Mouse (Mus musculus) small intestine, adult 2 months (tissue): ENCODE measurements around the gene Helz. TPM values are rescaled to one million over a fixed set of nuclear protein-coding genes. Genes with fewer than 3 reads are reported as not detected.

Experiments used
- H3K27ac ChIP-seq: fragments of 200-500 bp; 2 replicates; pipeline ENCODE4 v1.5.1; 2012; ENCODE audit warnings: low read depth, low read length, control low read depth, inconsistent platforms; ENCODE audit not compliant: insufficient read depth
- H3K27me3 ChIP-seq: fragments of 200-500 bp; 2 replicates; pipeline ENCODE4 v1.6.1; 2012; ENCODE audit warnings: mild to moderate bottlenecking, moderate library complexity, low read length, inconsistent platforms; ENCODE audit not compliant: control insufficient read depth, insufficient read depth
- H3K36me3 ChIP-seq: fragments of 200-500 bp; 2 replicates; pipeline ENCODE4 v1.6.1; 2012; ENCODE audit warnings: mild to moderate bottlenecking, low read length, control low read depth, inconsistent platforms; ENCODE audit not compliant: control insufficient read depth, insufficient read depth
- H3K4me1 ChIP-seq: fragments of 200-500 bp; 2 replicates; pipeline ENCODE4 v1.6.1; 2012; ENCODE audit warnings: low read length, inconsistent platforms, mixed read lengths; ENCODE audit not compliant: control insufficient read depth, insufficient read depth, insufficient read length
- H3K4me3 ChIP-seq: fragments of 200-500 bp; 2 replicates; pipeline ENCODE4 v1.5.1; 2012; ENCODE audit warnings: low read depth, mild to moderate bottlenecking, control low read depth, inconsistent platforms, low read length, moderate library complexity
- CTCF ChIP-seq: fragments of 200-500 bp; IDR thresholded peaks from 2 replicates; pipeline ENCODE4 v1.5.1; 2012; ENCODE audit warnings: low read depth, mild to moderate bottlenecking, control low read depth, inconsistent platforms, low read length, moderate library complexity, mixed read lengths; ENCODE audit not compliant: insufficient replicate concordance, insufficient read length; ENCODE audit errors: extremely low read depth
- POLR2A ChIP-seq: fragments of 200-500 bp; IDR thresholded peaks from 2 replicates; pipeline ENCODE4 v1.6.1; 2012; ENCODE audit warnings: low read depth, mild to moderate bottlenecking, control low read depth, inconsistent platforms, low read length, moderate library complexity
- WGBS: fragments of 180-500 bp; shearing (Covaris S2); methylation state at CpG from one replicate; pipeline ENCODE4 v1.1.7; 2018; 5-methylcytosine and 5-hydroxymethylcytosine counted together
- polyA plus RNA-seq: library from polyadenylated mRNA; depleted of rRNA; stranded (reverse); fragments of >200 nt; gene quantifications from 2 replicates; pipeline ENCODE4 v1.2.3, GENCODE M21; 2012

Gene Helz
- polyA plus RNA-seq, 1 experiment: 19.5 TPM

DNA sequence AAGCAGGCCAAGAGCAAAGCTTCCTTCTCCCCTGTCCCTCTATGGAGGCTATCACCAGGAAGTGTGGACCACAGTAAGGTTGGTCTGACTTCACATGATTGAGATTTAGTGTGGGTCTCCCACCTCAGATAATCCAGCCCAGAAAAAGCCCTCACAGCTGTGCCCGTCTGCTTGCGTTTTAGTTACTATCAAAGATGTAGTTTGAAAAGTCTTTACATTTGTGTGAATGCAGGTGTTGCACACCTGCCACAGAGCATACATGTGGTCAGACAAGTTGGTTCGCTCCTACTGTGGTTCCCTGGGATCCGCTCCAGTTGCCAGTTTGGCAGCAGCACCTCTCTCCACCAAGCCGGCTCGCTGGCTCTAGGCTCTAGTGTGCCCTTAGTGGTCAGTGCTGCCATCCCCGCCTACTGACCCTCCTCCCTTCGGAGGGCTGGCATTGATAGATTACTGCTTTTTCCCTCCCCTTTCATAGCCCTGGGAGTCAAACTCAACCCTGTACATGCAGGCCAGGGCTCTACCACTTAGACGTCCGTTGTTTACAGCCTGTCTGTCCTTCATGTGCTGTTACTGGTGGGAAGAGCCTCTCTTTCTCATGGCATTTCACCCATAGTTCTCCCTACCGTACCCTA is 25.4 kb downstream of the Helz start:
- peaks cover 13% of the 10 kb centered on the region for H3K4me1 ChIP-seq
- H3K36me3 ChIP-seq: peaks cover 36% of the 10 kb centered on the region
- no peak overlapping the region for H3K4me3 ChIP-seq
- no peaks in the 10 kb centered on the region for H3K27me3 ChIP-seq
- 29% methylated on average over 11 of the region's 11 CpGs for WGBS
- TF ChIP-seq POLR2A (no peak), CTCF (no peak)
- H3K27ac ChIP-seq: no peak overlapping the region

DNA sequence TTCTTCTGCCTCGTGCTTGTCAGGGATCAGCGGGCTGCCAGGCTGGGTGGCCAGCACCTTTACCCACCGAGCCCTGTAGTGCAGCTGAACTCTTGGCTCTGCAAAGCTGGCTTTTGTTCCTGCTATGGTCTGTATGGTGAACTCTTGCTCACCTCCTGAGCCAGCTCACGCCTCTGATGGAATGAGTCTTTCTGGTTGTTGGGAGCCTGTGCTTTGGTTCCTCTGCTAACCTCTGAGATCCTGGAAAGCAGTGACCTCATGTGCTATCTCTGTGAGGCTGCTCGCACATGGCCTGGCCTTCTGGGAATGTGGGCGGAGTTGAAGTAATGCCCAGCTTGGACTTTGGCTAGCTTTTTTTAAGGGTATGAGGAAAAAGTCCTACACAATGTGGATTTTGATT is 26.1 kb downstream of the Helz start:
- 17% methylated on average over 6 of the region's 6 CpGs for whole genome bisulfite sequencing
- TF ChIP-seq POLR2A (no peak), CTCF (no peak)
- no peak overlapping the region for H3K4me3 ChIP-seq
- H3K4me1 ChIP-seq: peaks cover 13% of the 10 kb centered on the region
- no peak overlapping the region for H3K27ac ChIP-seq
- H3K27me3 ChIP-seq: no peaks in the 10 kb centered on the region
- peaks cover 38% of the 10 kb centered on the region for H3K36me3 ChIP-seq

GRCm38 (mm10) chr11:107574811-107575705 is 27.3 kb downstream of the Helz start:
- WGBS: 88% methylated on average over 20 of the region's 20 CpGs
- TF ChIP-seq POLR2A (no peak), CTCF (no peak)
- Histone ChIP-seq H3K27me3 (no peaks in the 10 kb centered on the region), H3K36me3 (peaks cover 46% of the 10 kb centered on the region), H3K4me1 (peaks cover 13% of the 10 kb centered on the region), H3K27ac (no peak overlapping the region), H3K4me3 (no peak overlapping the region)

DNA sequence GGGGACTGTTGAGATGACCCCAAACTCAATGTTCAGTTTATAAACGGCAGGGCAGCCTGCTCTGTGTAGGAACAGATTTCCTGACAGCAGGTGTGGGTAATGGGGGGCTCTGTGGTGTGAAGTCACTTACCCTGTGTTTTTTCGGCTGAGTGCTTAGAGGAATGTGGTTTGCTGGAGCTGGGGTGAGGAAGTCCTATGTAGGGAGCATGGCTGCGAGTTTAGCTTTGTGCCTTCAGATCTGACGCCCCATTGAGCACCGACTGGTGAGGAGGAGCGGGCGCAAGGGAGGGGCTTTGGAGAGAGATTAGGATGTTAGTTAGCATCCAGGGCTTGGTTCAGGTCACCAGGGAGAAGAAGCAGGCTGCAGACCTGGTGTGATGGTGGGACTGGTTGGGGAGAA is 28.5 kb downstream of the Helz start:
- Histone ChIP-seq H3K36me3 (peaks cover 54% of the 10 kb centered on the region), H3K27me3 (no peaks in the 10 kb centered on the region), H3K27ac (no peak overlapping the region), H3K4me3 (no peak overlapping the region), H3K4me1 (peaks cover 13% of the 10 kb centered on the region)
- TF ChIP-seq CTCF: no peak
- TF ChIP-seq POLR2A: no peak
- 90% methylated on average over 7 of the region's 7 CpGs for WGBS

DNA sequence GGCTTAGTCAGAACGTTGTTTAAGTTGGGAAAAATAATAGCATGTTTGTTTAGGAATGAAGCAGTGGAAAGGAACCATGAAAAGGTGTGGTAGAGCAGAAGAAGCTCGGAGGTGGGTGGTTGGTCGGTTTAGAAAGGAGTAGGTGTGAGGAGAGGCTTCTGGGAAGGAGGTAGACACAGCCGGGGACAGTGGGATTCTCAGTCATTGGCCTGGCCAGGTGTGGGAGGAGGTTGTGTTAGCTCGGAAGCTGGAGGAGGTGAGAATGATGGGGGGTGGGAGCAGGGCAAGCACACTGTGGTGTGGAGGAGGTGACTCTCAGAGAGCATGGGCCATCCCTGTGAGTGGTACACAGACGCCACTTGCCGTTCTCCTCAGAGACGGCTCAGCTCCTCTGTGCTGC is 29.7 kb downstream of the Helz start:
- 86% methylated on average over 8 of the region's 8 CpGs for WGBS
- no peak for TF ChIP-seq CTCF
- H3K27ac ChIP-seq: no peak overlapping the region

DNA sequence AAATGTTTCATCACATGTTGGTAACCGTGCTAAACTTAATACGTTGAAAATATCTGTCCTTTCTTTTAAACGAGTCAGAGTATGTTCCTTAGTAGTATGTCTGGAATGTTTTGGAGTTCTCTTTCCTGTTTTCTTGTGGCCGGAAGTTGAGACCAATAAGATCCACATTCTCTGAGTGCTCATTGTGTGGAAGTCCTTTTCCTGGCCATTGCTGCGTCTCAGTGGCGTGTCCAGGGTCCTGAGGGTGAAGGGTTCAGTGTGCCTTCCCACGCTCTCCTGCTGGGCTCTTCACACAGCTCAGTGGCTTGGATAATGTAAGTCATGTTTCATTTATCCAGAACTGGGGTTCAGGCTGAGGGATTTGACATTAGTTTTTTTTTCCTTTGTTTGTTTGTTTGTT is 30.5 kb downstream of the Helz start:
- TF ChIP-seq POLR2A (no peak), CTCF (no peak)
- Histone ChIP-seq H3K4me1 (peaks cover 7% of the 10 kb centered on the region), H3K36me3 (peaks cover 52% of the 10 kb centered on the region), H3K4me3 (no peak overlapping the region), H3K27ac (no peak overlapping the region), H3K27me3 (no peaks in the 10 kb centered on the region)
- WGBS: 82% methylated on average over 7 of the region's 7 CpGs

More for the DNA sequence above, 29.7 kb downstream of the Helz start:
- peaks cover 52% of the 10 kb centered on the region for H3K36me3 ChIP-seq
- no peak overlapping the region for H3K4me3 ChIP-seq
- peaks cover 13% of the 10 kb centered on the region for H3K4me1 ChIP-seq
- no peaks in the 10 kb centered on the region for H3K27me3 ChIP-seq

- no peak overlapping the region for H3K27ac ChIP-seq
- TF ChIP-seq POLR2A (no peak), CTCF (no peak)
- H3K36me3 ChIP-seq: peaks cover 47% of the 10 kb centered on the region
- H3K4me3 ChIP-seq: no peak overlapping the region
- no peaks in the 10 kb centered on the region for H3K27me3 ChIP-seq
- 92% methylated on average over 4 of the region's 4 CpGs for WGBS
- H3K4me1 ChIP-seq: no peaks in the 10 kb centered on the region
Observed at GRCm38 (mm10) chr11:107580786-107581185, 33.1 kb downstream of the Helz start.
